Mouse (Mus musculus) CH12.LX (cell line): ENCODE data around the gene Fmc1. TPM values are rescaled to one million over a fixed set of nuclear protein-coding genes. Genes with fewer than 3 reads are reported as not detected.

ENCODE experiments used
- DNase-seq: peaks from one replicate; pipeline ENCODE4 v3.0.0-alpha.2; 2013; ENCODE audit errors: extremely low read depth
- H3K27ac ChIP-seq: 2 replicates; pipeline ENCODE4 v1.5.1; 2012; ENCODE audit warnings: low read depth, mild to moderate bottlenecking, control low read depth, moderate library complexity; ENCODE audit not compliant: insufficient read depth
- H3K27me3 ChIP-seq: replicated peaks from 2 replicates; pipeline ENCODE3; 2012; ENCODE audit warnings: inconsistent platforms
- H3K36me3 ChIP-seq, 2 experiments: replicated peaks in 1 of 2; 2 replicates each; pipeline versions ENCODE3 to v1.6.1; 2012; ENCODE audit warnings: inconsistent platforms in 1 of 2, low read length in 1 of 2, mild to moderate bottlenecking in 1 of 2, mixed read lengths in 1 of 2, moderate library complexity in 1 of 2; ENCODE audit not compliant: control insufficient read depth in 1 of 2, insufficient read depth in 1 of 2
- H3K4me1 ChIP-seq, 2 experiments: 2 replicates each; pipeline ENCODE4 v1.6.1; 2012; ENCODE audit warnings: inconsistent platforms in 1 of 2, moderate library complexity in 1 of 2; ENCODE audit not compliant: insufficient read depth in 2 of 2, control insufficient read depth in 1 of 2
- H3K4me2 ChIP-seq: 2 replicates; pipeline ENCODE4 v1.6.1; 2012; ENCODE audit warnings: low read depth, mild to moderate bottlenecking, control low read depth; ENCODE audit not compliant: poor library complexity, insufficient read depth, severe bottlenecking
- H3K4me3 ChIP-seq, 3 experiments: fragments of 150-350 bp in 1 of 3; sonication (generic) in 1 of 3; replicated peaks in 1 of 3; 2 replicates each; pipeline versions ENCODE3 to v1.5.1; 2011 to 2012; ENCODE audit warnings: low read depth in 2 of 3, low read length in 2 of 3, mild to moderate bottlenecking in 2 of 3, moderate library complexity in 2 of 3, control low read depth in 1 of 3, improper control_type of control experiment in 1 of 3, inconsistent platforms in 1 of 3, mixed read lengths in 1 of 3; ENCODE audit not compliant: poor library complexity in 1 of 3
- H3K79me2 ChIP-seq: replicated peaks from 2 replicates; pipeline ENCODE4 v1.6.1; 2012; ENCODE audit warnings: mild to moderate bottlenecking, moderate library complexity; ENCODE audit not compliant: control insufficient read depth, poor library complexity, insufficient read depth, severe bottlenecking; ENCODE audit errors: extremely low read depth
- H3K9ac ChIP-seq: 2 replicates; pipeline ENCODE4 v1.6.1; 2012; ENCODE audit warnings: low read depth, mild to moderate bottlenecking, control low read depth, moderate library complexity; ENCODE audit not compliant: insufficient read depth
- H3K9me3 ChIP-seq: replicated peaks from 2 replicates; pipeline ENCODE3; 2012; ENCODE audit warnings: low read length, inconsistent platforms, mixed read lengths
- BHLHE40 ChIP-seq: IDR thresholded peaks from 2 replicates; pipeline ENCODE4 v1.6.1; 2011; ENCODE audit warnings: mild to moderate bottlenecking, low read depth, low read length, improper control_type of control experiment
- CTCF ChIP-seq, 2 experiments: IDR thresholded peaks in 1 of 2; conservative IDR thresholded peaks in 1 of 2; 2 replicates each; pipeline ENCODE4 v1.5.1; 2011 to 2012; ENCODE audit warnings: low read depth in 2 of 2, low read length in 2 of 2, improper control_type of control experiment in 1 of 2, inconsistent platforms in 1 of 2, mild to moderate bottlenecking in 1 of 2, moderate library complexity in 1 of 2
- EP300 ChIP-seq: IDR thresholded peaks from 2 replicates; pipeline ENCODE4 v1.6.1; 2011; ENCODE audit warnings: low read length, improper control_type of control experiment
- HCFC1 ChIP-seq: IDR thresholded peaks from 2 replicates; pipeline ENCODE4 v1.6.1; 2012; ENCODE audit warnings: low read depth, mild to moderate bottlenecking, inconsistent platforms, low read length, improper control_type of control experiment
- IRF4 ChIP-seq: IDR thresholded peaks from 2 replicates; pipeline ENCODE4 v1.6.1; 2014; ENCODE audit warnings: low read depth, mild to moderate bottlenecking, inconsistent platforms, low read length, improper control_type of control experiment
- MAFK ChIP-seq: IDR thresholded peaks from 2 replicates; pipeline ENCODE4 v1.6.1; 2011; ENCODE audit warnings: low read length, improper control_type of control experiment; ENCODE audit not compliant: insufficient replicate concordance
- MAX ChIP-seq: IDR thresholded peaks from 2 replicates; pipeline ENCODE4 v1.6.1; 2011; ENCODE audit warnings: low read length, improper control_type of control experiment
- NELFE ChIP-seq: IDR thresholded peaks from 2 replicates; pipeline ENCODE4 v1.6.1; 2011; ENCODE audit warnings: low read depth, low read length, improper control_type of control experiment
- PAX5 ChIP-seq: IDR thresholded peaks from 2 replicates; pipeline ENCODE4 v1.6.1; 2012; ENCODE audit warnings: low read length, inconsistent platforms, mixed read lengths
- RAD21 ChIP-seq: IDR thresholded peaks from 2 replicates; pipeline ENCODE4 v1.6.1; 2011; ENCODE audit warnings: low read depth, mild to moderate bottlenecking, low read length, improper control_type of control experiment, moderate library complexity
- SMC3 ChIP-seq: IDR thresholded peaks from 2 replicates; pipeline ENCODE4 v1.6.1; 2011; ENCODE audit warnings: low read depth, low read length, improper control_type of control experiment
- TBP ChIP-seq: conservative IDR thresholded peaks from 2 replicates; pipeline ENCODE4 v1.6.1; 2011; ENCODE audit warnings: low read depth, low read length, improper control_type of control experiment
- TCF12 ChIP-seq: IDR thresholded peaks from 2 replicates; pipeline ENCODE4 v1.6.1; 2014; ENCODE audit warnings: low read depth, mild to moderate bottlenecking, inconsistent platforms, low read length, improper control_type of control experiment
- UBTF ChIP-seq: IDR thresholded peaks from 2 replicates; pipeline ENCODE4 v1.6.1; 2012; ENCODE audit warnings: low read depth, mild to moderate bottlenecking, inconsistent platforms, low read length, improper control_type of control experiment, moderate library complexity
- ZKSCAN1 ChIP-seq: IDR thresholded peaks from 2 replicates; pipeline ENCODE4 v1.6.1; 2012; ENCODE audit warnings: low read depth, inconsistent platforms, low read length, improper control_type of control experiment, borderline replicate concordance
- ZMIZ1 ChIP-seq: IDR thresholded peaks from 2 replicates; pipeline ENCODE4 v1.6.1; 2012; ENCODE audit warnings: low read depth, mild to moderate bottlenecking, inconsistent platforms, low read length, improper control_type of control experiment
- ZNF384 ChIP-seq: IDR thresholded peaks from 2 replicates; pipeline ENCODE4 v1.6.1; 2012; ENCODE audit warnings: low read depth, low read length, improper control_type of control experiment, inconsistent platforms
- dilution Hi-C: fragments of 300-500 bp; cut with MboI; formaldehyde crosslinking; loops from 2 replicates; pipeline ENCODE4 v1.14.3; 2020; ENCODE audit warnings: low sequenced_read_pairs; ENCODE audit not compliant: extremely low pct_unique_long_range_greater_than_20kb, extremely low pct_ligation_motif_present
- in situ Hi-C: fragments of 300-500 bp; cut with MboI; formaldehyde crosslinking; loops from 3 replicates; pipeline ENCODE4 v1.14.3; 2019; ENCODE audit warnings: low sequenced_read_pairs, low pct_ligation_motif_present, low pct_unique_long_range_greater_than_20kb, mixed read lengths
- polyA plus RNA-seq: library from polyadenylated mRNA; unstranded; fragments of >175 nt; gene quantifications from 2 replicates; pipeline ENCODE4 v1.2.1, GENCODE M21; 2012; ENCODE audit warnings: low read depth; ENCODE audit not compliant: insufficient read length
- total RNA-seq, 2 experiments: library from RNA; depleted of rRNA; stranded (reverse); fragments of 300-350 nt in 1 of 2; fragments of >200 nt in 1 of 2; gene quantifications; 2 replicates each; pipeline ENCODE4 v1.2.3; 2012 to 2014

The Fmc1 gene
- total and polyA plus RNA-seq, 3 experiments, result 30.4 to 78.2 (median 47.3) TPM

GRCm38 (mm10) chr6:38576096-38576495, 42.8 kb downstream of the Fmc1 start:
- Histone ChIP-seq H3K4me3 (no peak overlapping the region), H3K36me3 (peaks cover 33 to 65% of the 10 kb centered on the region in 2 experiments), H3K9me3 (no peaks in the 10 kb centered on the region), H3K79me2 (peaks cover 58% of the 10 kb centered on the region), H3K4me2 (peak overlapping the region; percentile 62), H3K27ac (no peak overlapping the region), H3K4me1 (peaks cover 3 to 24% of the 10 kb centered on the region in 2 experiments; a peak in 3 of 4 replicates), H3K27me3 (no peaks in the 10 kb centered on the region), H3K9ac (no peak overlapping the region)
- dilution Hi-C loops, result no loop called here
- TF ChIP-seq HCFC1, result no peak
- peak; percentile 84 for TF ChIP-seq IRF4
- no peak for TF ChIP-seq UBTF
- TF ChIP-seq EP300, result peak; percentile 87
- peak; percentile 63 for DNase-seq
- in situ Hi-C loops, result no loop called here

DNA sequence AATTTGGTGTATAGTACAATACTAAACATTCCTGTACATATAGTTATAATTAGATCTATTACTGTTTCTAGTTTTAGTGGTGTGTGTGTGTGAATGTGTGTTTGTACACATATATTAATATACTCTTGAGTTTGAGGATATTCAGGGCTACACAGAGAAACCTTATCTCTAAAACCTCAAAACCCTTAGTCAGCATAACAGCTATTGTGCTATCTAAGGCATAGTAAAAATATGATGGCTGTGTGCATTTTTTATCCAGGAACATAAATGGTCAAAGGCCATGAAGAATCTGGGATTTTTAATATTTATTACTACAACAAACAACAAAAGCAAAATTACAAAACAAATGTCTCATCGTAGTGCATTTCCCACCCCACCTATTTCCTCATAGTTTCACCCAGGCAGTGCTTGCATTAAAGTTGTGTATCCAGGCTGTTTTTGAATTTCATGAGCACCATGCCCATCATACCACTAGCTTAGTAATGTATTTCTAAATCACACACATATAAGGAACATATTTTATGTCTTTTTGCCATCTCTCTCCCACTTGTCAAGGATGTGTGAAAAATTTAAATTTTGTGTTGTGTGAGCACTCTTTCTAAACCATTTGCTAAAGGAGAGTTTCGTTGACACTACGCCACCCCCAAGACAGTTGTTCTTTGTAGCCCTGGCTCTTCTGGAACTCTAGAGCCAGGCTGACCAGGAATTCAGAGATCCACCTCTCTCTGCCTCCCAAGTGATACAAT, 47.0 kb downstream of the Fmc1 start:
- Histone ChIP-seq H3K36me3 (peaks cover 33 to 68% of the 10 kb centered on the region in 2 experiments), H3K4me2 (no peak overlapping the region), H3K4me1 (peaks cover 3 to 24% of the 10 kb centered on the region in 2 experiments; a peak in 3 of 4 replicates), H3K9me3 (no peaks in the 10 kb centered on the region), H3K27ac (no peak overlapping the region), H3K79me2 (peaks cover 59% of the 10 kb centered on the region), H3K27me3 (no peaks in the 10 kb centered on the region), H3K9ac (no peak overlapping the region), H3K4me3 (no peak overlapping the region)
- DNase-seq, result no peak
- in situ Hi-C loops, result no loop called here
- TF ChIP-seq IRF4 (no peak), BHLHE40 (no peak), PAX5 (no peak), MAFK (peak; percentile 89)
- dilution Hi-C loops, result no loop called here

DNA sequence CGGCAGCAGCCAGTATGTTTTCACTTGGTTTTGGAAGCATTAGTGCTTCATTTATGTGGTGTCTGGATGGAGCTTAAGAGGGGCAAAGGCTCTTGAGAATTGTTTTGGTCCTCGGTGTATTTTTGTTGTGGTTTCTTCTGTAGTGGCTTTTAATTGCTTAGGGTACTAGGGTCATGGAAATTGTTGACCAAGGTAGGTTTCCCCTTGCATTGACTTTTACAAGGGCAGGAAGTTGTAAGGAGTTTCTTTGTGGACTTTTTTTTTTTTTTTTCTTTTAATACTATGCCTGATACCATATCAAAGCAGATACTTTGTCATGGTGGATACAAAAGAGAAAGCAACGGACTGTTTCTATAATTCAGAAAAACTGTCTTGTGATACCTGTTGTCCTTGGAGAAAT, 48.4 kb downstream of the Fmc1 start:
- Histone ChIP-seq H3K79me2 (peaks cover 51% of the 10 kb centered on the region), H3K4me1 (peaks cover 0 to 16% of the 10 kb centered on the region in 2 experiments; a peak in 1 of 4 replicates), H3K4me2 (no peak overlapping the region), H3K27me3 (no peaks in the 10 kb centered on the region), H3K27ac (no peak overlapping the region), H3K9me3 (no peaks in the 10 kb centered on the region), H3K4me3 (no peak overlapping the region), H3K36me3 (peaks cover 43 to 78% of the 10 kb centered on the region in 2 experiments), H3K9ac (no peak overlapping the region)
- DNase-seq, result no peak
- no peak for TF ChIP-seq NELFE
- TF ChIP-seq TBP, result no peak
- no peak for TF ChIP-seq ZKSCAN1
- no peak; the same call in 1 of the 2 replicates for TF ChIP-seq ZNF384
- no peak for TF ChIP-seq ZMIZ1
- TF ChIP-seq RAD21, result no peak
- no peak for TF ChIP-seq CTCF (conservative IDR thresholded peaks at IDR 0.05 in 1 of 2, IDR thresholded peaks at IDR 0.05 in 1 of 2; ENCODE audit: low read depth in 2 of 2, low read length in 2 of 2)
- TF ChIP-seq IRF4, result no peak
- no peak for TF ChIP-seq SMC3
- TF ChIP-seq MAX, result no peak
- no peak for TF ChIP-seq TCF12
- dilution Hi-C loops, result no loop called here
- in situ Hi-C loops, result no loop called here
